Comparison of ENCODE assay signal across 9 mouse cellular contexts in genomic region chr15:59777307-59777871, GRCm38 (mm10).
DNase-seq lines count a peak whose midpoint lies in the region; ATAC-seq and TF ChIP-seq lines count a peak whose summit lies in the region.
"Had no signal": no experiment of that assay in that cellular context is flagged by ENCODE, and none has a peak within 500 bp of the region (broad histone marks: within the 10 kb centered on the region; RNA-seq: fewer than 3 reads in every experiment).

No protein-coding gene starts in this region.

- no peak overlapping the region for H3K4me3 ChIP-seq in intestine, embryonic 15.5 days (replicated peaks)
- no peak overlapping the region for H3K4me3 ChIP-seq in intestine, postnatal 0 days (ENCODE audit: low read depth, low read length)
- no peak overlapping the region for H3K4me3 ChIP-seq in heart, embryonic 15.5 days
- H3K4me3 ChIP-seq: neural tube, embryonic 12.5 days had no signal

- peak; percentile 51 for ATAC-seq in intestine, embryonic 15.5 days
- ATAC-seq in intestine, postnatal 0 days: no peak
- ATAC-seq in heart, embryonic 15.5 days (replicated peaks; ENCODE audit: insufficient number of reproducible peaks, insufficient read depth, low FRiP score, low read depth): peak; percentile 85
- ATAC-seq in CD4-positive, CD25-positive, alpha-beta regulatory T cell, adult 4 months: no peak
- ATAC-seq in inflammation-experienced regulatory T-cells, adult 6 months: no peak

- H3K9ac ChIP-seq in intestine, embryonic 15.5 days: no peak overlapping the region
- no peak overlapping the region for H3K9ac ChIP-seq in intestine, postnatal 0 days (ENCODE audit: low read depth, low read length)
- H3K9ac ChIP-seq in heart, embryonic 15.5 days: no peak overlapping the region
- H3K9ac ChIP-seq: neural tube, embryonic 12.5 days had no signal

- H3K27ac ChIP-seq in intestine, embryonic 15.5 days: no peak overlapping the region
- H3K27ac ChIP-seq in intestine, postnatal 0 days (ENCODE audit: low read depth, low read length): no peak overlapping the region
- H3K27ac ChIP-seq in heart, embryonic 15.5 days: 0 out of 2 replicates have a peak overlapping the region, but pooled peaks have one; percentile 51
- H3K27ac ChIP-seq: neural tube, embryonic 12.5 days had no signal

- WGBS in intestine, embryonic 15.5 days: 77% methylated on average over 13 of the region's 13 CpGs
- 72% methylated on average over 13 of the region's 13 CpGs for WGBS in intestine, postnatal 0 days
- 67% methylated on average over 13 of the region's 13 CpGs for WGBS in heart, embryonic 15.5 days

- no peaks in the 10 kb centered on the region for H3K27me3 ChIP-seq in intestine, embryonic 15.5 days (replicated peaks)
- H3K27me3 ChIP-seq in intestine, postnatal 0 days (replicated peaks; ENCODE audit: control insufficient read depth, insufficient read depth, low read length): no peaks in the 10 kb centered on the region
- no peaks in the 10 kb centered on the region for H3K27me3 ChIP-seq in heart, embryonic 15.5 days
- H3K27me3 ChIP-seq: neural tube, embryonic 12.5 days had no signal

- no peaks in the 10 kb centered on the region for H3K36me3 ChIP-seq in intestine, embryonic 15.5 days
- H3K36me3 ChIP-seq in intestine, postnatal 0 days (ENCODE audit: control insufficient read depth, insufficient read depth): no peaks in the 10 kb centered on the region
- no peaks in the 10 kb centered on the region for H3K36me3 ChIP-seq in heart, embryonic 15.5 days
- H3K36me3 ChIP-seq: neural tube, embryonic 12.5 days had no signal

- no peak overlapping the region for H3K4me2 ChIP-seq in intestine, embryonic 15.5 days (replicated peaks)
- H3K4me2 ChIP-seq in intestine, postnatal 0 days (replicated peaks; ENCODE audit: low read depth): no peak overlapping the region
- no peak overlapping the region for H3K4me2 ChIP-seq in heart, embryonic 15.5 days
- H3K4me2 ChIP-seq: neural tube, embryonic 12.5 days had no signal

- H3K9me3 ChIP-seq in intestine, embryonic 15.5 days: no peaks in the 10 kb centered on the region
- H3K9me3 ChIP-seq in intestine, postnatal 0 days (ENCODE audit: control insufficient read depth): no peaks in the 10 kb centered on the region
- H3K9me3 ChIP-seq in heart, embryonic 15.5 days (replicated peaks): no peaks in the 10 kb centered on the region
- H3K9me3 ChIP-seq: neural tube, embryonic 12.5 days had no signal

- no peaks in the 10 kb centered on the region for H3K4me1 ChIP-seq in intestine, embryonic 15.5 days (replicated peaks)
- H3K4me1 ChIP-seq in intestine, postnatal 0 days (replicated peaks; ENCODE audit: control insufficient read depth, insufficient read depth, low read length): no peaks in the 10 kb centered on the region
- H3K4me1 ChIP-seq in heart, embryonic 15.5 days (replicated peaks): peaks cover 20% of the 10 kb centered on the region
- H3K4me1 ChIP-seq: neural tube, embryonic 12.5 days had no signal

- DNase-seq in adrenal gland, postnatal 25 days: peak; percentile 85
- DNase-seq in layer of hippocampus, postnatal 10 days (ENCODE audit: low spot score in 2 of 2): peak; percentile 34 to 48
- peak; percentile 82 for DNase-seq in ovary, postnatal 36 days (ENCODE audit: low spot score)

- no peak for TF ChIP-seq CTCF in intestine, postnatal 0 days (IDR thresholded peaks at IDR 0.05; ENCODE audit: low read depth)

Comparison
In these comparisons a context has a peak if more than half of its experiments do, and no peak if none do; other contexts are left out.
1. ATAC-seq: peak in intestine, embryonic 15.5 days (single experiment) and heart, embryonic 15.5 days (single experiment); none in intestine, postnatal 0 days (single experiment), CD4-positive, CD25-positive, alpha-beta regulatory T cell, adult 4 months (single experiment) and inflammation-experienced regulatory T-cells, adult 6 months (single experiment).
2. Peak in every context shown above with its lines, with median percentiles within 50 percentile points of each other: DNase-seq.